Mouse (Mus musculus) limb, embryonic 13.5 days (tissue): Measurements from ENCODE around the gene Pip4k2b. TPM values are rescaled to one million over a fixed set of nuclear protein-coding genes. Genes with fewer than 3 reads are reported as not detected.
"Not testable (repeated sequence)": the region's sequence is repeated elsewhere in the genome, so short reads cannot be mapped to it uniquely, and the experiment has no call there.

Source experiments
- ATAC-seq: fragments of 200-750 bp; cut with Nextera tagmentation; 2 replicates; pipeline ENCODE4 v1.8.0; 2017; ENCODE audit warnings: low read depth, moderate number of reproducible peaks, moderate TSS enrichment; ENCODE audit not compliant: low FRiP score
- H3K27ac ChIP-seq: fragments of 300-500 bp; sonication (generic); 2 replicates; pipeline ENCODE4 v1.5.1; 2015; ENCODE audit warnings: inconsistent platforms, mild to moderate bottlenecking, moderate library complexity
- H3K27me3 ChIP-seq: fragments of 300-500 bp; sonication (generic); 2 replicates; pipeline ENCODE4 v1.6.1; 2015; ENCODE audit warnings: mild to moderate bottlenecking, inconsistent platforms
- H3K36me3 ChIP-seq: fragments of 300-500 bp; sonication (generic); 2 replicates; pipeline ENCODE4 v1.6.1; 2015; ENCODE audit warnings: inconsistent platforms, mild to moderate bottlenecking, moderate library complexity
- H3K4me1 ChIP-seq: fragments of 300-500 bp; sonication (generic); 2 replicates; pipeline ENCODE4 v1.6.1; 2015; ENCODE audit warnings: inconsistent platforms
- H3K4me2 ChIP-seq: fragments of 300-500 bp; sonication (generic); replicated peaks from 2 replicates; pipeline ENCODE4 v1.6.1; 2015; ENCODE audit warnings: inconsistent platforms, mild to moderate bottlenecking, moderate library complexity
- H3K4me3 ChIP-seq: fragments of 300-500 bp; sonication (generic); 2 replicates; pipeline ENCODE4 v1.5.1; 2015; ENCODE audit warnings: moderate library complexity, mild to moderate bottlenecking, inconsistent platforms
- H3K9ac ChIP-seq: fragments of 300-500 bp; sonication (generic); 2 replicates; pipeline ENCODE4 v1.6.1; 2015; ENCODE audit warnings: mild to moderate bottlenecking, inconsistent platforms
- H3K9me3 ChIP-seq: fragments of 300-500 bp; sonication (generic); 2 replicates; pipeline ENCODE4 v1.6.1; 2016; ENCODE audit warnings: inconsistent platforms
- WGBS: fragments of 180-500 bp; shearing (Covaris S2); methylation state at CpG from one replicate; pipeline ENCODE4 v1.1.7; 2015; 5-methylcytosine and 5-hydroxymethylcytosine counted together
- polyA plus RNA-seq: library from polyadenylated mRNA; unstranded; fragments of >200 nt; fragmentation: Nextera tagmentation; extraction: Ambion mirVana; gene quantifications from 2 replicates; pipeline ENCODE4 v1.2.1, GENCODE M21; 2015

Pip4k2b gene
- polyA plus RNA-seq, 1 experiment from 2014 or later, result 2.8 TPM

DNA sequence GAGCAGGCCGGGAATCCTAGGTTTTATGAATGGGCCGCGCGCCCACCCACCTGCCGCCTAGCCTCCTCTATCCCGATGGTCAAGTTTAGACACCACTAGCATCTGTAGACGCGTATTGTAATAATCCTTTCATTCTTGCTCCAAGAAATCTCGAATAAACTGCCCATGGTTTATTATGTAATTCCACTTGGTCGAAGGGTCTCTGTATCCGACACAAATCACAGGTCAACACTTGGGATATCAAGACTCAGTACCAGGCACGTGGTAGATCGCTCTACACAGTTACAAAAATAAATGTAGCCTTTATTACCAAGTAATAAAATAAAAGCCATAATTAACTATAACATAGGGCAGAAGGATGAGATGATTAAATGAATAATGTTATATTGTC, 822 bp upstream of the Pip4k2b start:
- H3K4me3 ChIP-seq, result peak overlapping the region; percentile 81
- H3K27me3 ChIP-seq, result no peaks in the 10 kb centered on the region
- no peak overlapping the region for H3K27ac ChIP-seq
- peak overlapping the region; percentile 56 for H3K4me2 ChIP-seq
- 10% methylated on average over 13 of the region's 13 CpGs for WGBS
- H3K9me3 ChIP-seq, result no peaks in the 10 kb centered on the region
- no peak overlapping the region for H3K9ac ChIP-seq
- peaks cover 18% of the 10 kb centered on the region for H3K4me1 ChIP-seq
- ATAC-seq, result no peak
- peaks cover 46% of the 10 kb centered on the region for H3K36me3 ChIP-seq

DNA sequence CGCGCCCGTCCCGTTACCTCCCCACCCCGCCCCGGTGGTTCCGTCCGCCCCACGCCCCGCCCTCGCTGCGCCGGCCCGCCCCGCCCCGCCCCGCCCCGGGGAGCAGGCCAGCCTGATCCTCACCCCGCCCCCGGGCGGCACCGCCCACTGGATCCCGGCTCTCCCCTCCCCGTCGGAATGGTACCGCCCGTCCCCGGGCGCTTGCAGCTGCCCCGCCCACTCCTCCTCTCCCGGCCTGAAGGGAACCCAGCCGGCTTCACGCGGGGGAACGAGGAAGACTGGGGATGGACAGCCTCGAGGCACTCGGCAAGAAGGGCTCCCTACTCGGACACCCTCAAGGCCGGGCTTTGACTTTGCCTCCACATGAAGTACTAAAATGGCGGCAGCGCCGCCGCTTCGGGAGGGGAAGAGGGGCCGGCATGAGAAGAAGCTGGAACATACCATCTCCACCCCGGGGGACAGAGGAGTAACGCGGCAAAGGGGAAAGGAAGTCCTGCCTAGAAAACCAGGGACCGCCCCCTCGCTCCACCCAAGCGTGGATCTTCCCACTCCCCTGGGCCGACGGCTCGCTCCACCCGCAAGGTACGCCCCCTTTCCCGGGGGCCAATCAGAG, 320 bp upstream of the Pip4k2b start:
- Histone ChIP-seq H3K36me3 (peaks cover 41% of the 10 kb centered on the region), H3K4me2 (peak overlapping the region; percentile 88), H3K4me1 (peaks cover 18% of the 10 kb centered on the region), H3K4me3 (peak overlapping the region; percentile 81), H3K9me3 (no peaks in the 10 kb centered on the region), H3K27ac (peak overlapping the region; percentile 92), H3K27me3 (no peaks in the 10 kb centered on the region), H3K9ac (peak overlapping the region; percentile 86)
- ATAC-seq, result peak; percentile 96
- under 1% methylated on average over 31 of the region's 57 CpGs for WGBS

DNA sequence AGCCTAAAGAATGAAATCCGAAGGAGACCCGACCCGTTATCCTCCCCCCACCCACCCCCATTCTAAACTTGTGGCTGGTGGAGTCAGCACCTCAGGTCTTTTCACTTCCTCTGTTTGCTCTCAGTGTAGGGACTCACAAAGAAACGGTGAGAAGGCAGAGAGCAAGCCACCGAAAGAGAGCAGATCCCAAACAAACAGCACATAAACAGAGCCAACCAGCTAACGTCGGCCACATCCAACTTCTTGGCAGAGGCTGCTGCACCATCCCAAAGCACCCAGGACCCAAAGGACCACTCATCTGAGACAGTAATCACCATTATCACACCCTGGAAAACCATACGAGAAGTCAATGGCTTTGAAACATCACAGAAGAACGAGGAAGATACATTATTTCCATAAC, 1.1 kb downstream of the Pip4k2b start:
- Histone ChIP-seq H3K4me2 (peak overlapping the region; percentile 88), H3K9ac (peak overlapping the region; percentile 86), H3K27ac (peak overlapping the region; percentile 81; the same call in 1 of the 2 replicates), H3K27me3 (no peaks in the 10 kb centered on the region), H3K4me1 (peaks cover 18% of the 10 kb centered on the region), H3K9me3 (peaks cover 3% of the 10 kb centered on the region; the same call in 1 of the 2 replicates), H3K36me3 (peaks cover 28% of the 10 kb centered on the region), H3K4me3 (peak overlapping the region; percentile 81)
- 38% methylated on average over 9 of the region's 9 CpGs for WGBS
- no peak for ATAC-seq

DNA sequence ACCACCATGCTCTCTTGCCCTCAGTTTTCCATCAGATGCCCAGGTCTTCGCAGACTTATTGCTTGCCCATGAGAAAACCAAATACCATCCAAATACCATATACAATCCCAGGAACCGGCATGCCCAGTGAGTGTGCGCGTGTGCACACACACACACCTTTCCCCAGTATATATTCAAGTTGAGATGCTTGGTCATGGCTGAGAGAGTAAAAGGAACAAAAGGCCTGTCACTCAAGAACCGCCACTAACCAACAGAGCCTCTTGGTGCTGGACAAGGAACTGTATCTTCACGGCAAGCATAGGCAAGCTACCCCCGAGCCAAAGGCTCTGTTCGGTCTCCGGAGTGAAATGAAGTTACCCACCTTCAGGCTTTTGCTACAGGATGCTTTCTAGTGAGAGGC, 1.9 kb downstream of the Pip4k2b start:
- peaks cover 19% of the 10 kb centered on the region for H3K36me3 ChIP-seq
- H3K9ac ChIP-seq, result peak overlapping the region; percentile 86
- H3K4me2 ChIP-seq, result peak overlapping the region; percentile 88
- H3K27ac ChIP-seq, result no peak overlapping the region
- ATAC-seq, result no peak
- no peaks in the 10 kb centered on the region for H3K27me3 ChIP-seq
- peaks cover 23% of the 10 kb centered on the region for H3K4me1 ChIP-seq
- H3K4me3 ChIP-seq, result peak overlapping the region; percentile 81
- peaks cover 3% of the 10 kb centered on the region; the same call in 1 of the 2 replicates for H3K9me3 ChIP-seq
- 91% methylated on average over 9 of the region's 9 CpGs for WGBS

DNA sequence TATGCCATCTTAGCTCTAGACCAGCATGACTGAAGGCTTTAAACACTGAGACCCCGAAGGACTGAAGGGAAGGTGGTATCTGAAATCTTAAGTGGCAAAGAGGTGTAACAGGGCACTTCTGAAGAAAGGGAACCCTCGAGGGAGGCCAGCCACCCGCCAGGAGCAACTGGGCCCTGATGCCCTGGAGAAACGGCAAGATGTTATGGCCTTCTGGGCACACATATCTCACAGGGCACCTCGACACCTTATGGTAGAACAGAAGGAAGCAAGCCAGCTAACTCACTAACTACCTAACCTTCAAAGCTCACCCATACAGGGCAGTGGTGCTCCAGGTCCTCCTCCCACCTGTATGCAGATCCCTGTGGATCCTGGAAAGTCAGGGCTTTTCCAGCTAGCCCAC, 2.3 kb downstream of the Pip4k2b start:
- H3K4me2 ChIP-seq, result peak overlapping the region; percentile 88; the same call in 1 of the 2 replicates
- peaks cover 15% of the 10 kb centered on the region for H3K36me3 ChIP-seq
- H3K4me3 ChIP-seq, result no peak overlapping the region; the same call in 1 of the 2 replicates
- no peak for ATAC-seq
- peaks cover 27% of the 10 kb centered on the region for H3K4me1 ChIP-seq
- H3K9me3 ChIP-seq, result peaks cover 3% of the 10 kb centered on the region; the same call in 1 of the 2 replicates
- no peak overlapping the region for H3K27ac ChIP-seq
- 94% methylated on average over 5 of the region's 5 CpGs for WGBS
- no peaks in the 10 kb centered on the region for H3K27me3 ChIP-seq
- H3K9ac ChIP-seq, result no peak overlapping the region

DNA sequence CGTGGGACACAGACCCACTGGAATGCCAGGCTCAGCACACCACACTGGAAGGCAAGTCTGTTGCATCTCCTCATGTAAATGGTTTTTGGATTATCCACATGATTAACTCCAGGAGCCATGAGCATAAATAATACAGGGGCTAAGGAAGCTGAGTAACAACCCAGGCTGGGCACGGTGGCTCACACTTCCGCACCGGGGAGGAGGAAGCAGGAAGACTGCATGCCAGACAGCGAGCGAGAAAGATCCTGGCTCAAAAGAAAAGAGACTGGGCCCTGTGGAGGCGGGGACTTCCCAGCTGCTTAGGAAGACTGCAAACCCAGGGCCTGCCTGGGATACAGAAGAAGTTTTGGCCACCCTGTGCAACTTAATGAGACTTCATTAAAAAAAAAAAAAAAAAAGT, 4.3 kb downstream of the Pip4k2b start:
- 52% methylated on average over 7 of the region's 7 CpGs for WGBS
- H3K27me3 ChIP-seq, result no peaks in the 10 kb centered on the region

DNA sequence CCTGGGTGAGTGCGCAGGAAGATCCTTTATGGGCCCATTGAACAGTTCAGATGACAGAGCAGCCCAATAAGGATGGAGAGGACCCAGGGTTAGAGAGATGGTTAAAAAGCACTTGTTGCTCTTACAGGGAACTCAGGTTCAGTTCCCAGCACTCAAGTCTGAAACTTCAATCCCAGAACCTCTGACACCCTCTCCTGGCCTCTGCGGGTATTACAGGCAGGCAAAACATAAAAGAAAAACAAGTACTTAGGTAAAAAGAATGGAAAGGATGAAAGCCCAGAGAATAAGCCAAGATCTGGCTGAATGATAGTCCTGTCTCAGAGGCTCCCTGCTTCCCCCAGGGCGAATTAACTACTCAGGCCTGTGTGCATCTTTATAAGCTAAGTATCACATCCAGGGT, 5.3 kb downstream of the Pip4k2b start:
- Histone ChIP-seq H3K4me1 (peaks cover 29% of the 10 kb centered on the region), H3K27ac (no peak overlapping the region), H3K4me2 (no peak overlapping the region), H3K9me3 (peaks cover 3% of the 10 kb centered on the region; the same call in 1 of the 2 replicates), H3K27me3 (no peaks in the 10 kb centered on the region), H3K9ac (no peak overlapping the region), H3K36me3 (peaks cover 5% of the 10 kb centered on the region; the same call in 1 of the 2 replicates), H3K4me3 (no peak overlapping the region)
- 91% methylated on average over 3 of the region's 3 CpGs for WGBS
- ATAC-seq, result no peak

More for the DNA sequence above, 4.3 kb downstream of the Pip4k2b start:
- Histone ChIP-seq H3K4me3 (no peak overlapping the region), H3K4me1 (peaks cover 27% of the 10 kb centered on the region), H3K9me3 (peaks cover 3% of the 10 kb centered on the region; the same call in 1 of the 2 replicates), H3K36me3 (peaks cover 5% of the 10 kb centered on the region; the same call in 1 of the 2 replicates), H3K4me2 (no peak overlapping the region), H3K9ac (peak overlapping the region; percentile 19; the same call in 1 of the 2 replicates), H3K27ac (no peak overlapping the region; the same call in 1 of the 2 replicates)
- ATAC-seq, result no peak

DNA sequence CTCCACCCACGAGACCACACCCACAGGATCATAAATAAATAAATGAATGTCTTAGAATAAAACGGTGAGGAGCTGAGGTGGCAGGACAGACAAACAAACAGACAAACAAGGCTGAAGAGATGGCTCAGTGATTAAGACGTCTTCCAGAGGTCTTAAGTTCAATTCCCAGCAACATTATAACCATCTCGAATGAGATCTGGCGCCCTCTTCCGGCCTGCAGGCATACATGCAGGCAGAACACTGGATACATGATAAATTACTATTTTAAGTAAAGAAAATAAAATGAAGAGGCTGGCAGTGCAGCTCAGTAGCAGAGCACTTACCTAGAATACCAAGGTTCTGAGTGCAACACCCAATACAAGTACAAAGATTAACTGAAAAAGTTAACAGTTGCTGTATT, 5.8 kb downstream of the Pip4k2b start:
- Histone ChIP-seq H3K4me2 (no peak overlapping the region), H3K4me3 (no peak overlapping the region), H3K27ac (no peak overlapping the region), H3K9ac (no peak overlapping the region), H3K36me3 (peaks cover 5% of the 10 kb centered on the region; the same call in 1 of the 2 replicates), H3K9me3 (peaks cover 3% of the 10 kb centered on the region; the same call in 1 of the 2 replicates), H3K27me3 (no peaks in the 10 kb centered on the region), H3K4me1 (peaks cover 31% of the 10 kb centered on the region)
- no peak for ATAC-seq
- 66% methylated on average over 6 of the region's 6 CpGs for WGBS

DNA sequence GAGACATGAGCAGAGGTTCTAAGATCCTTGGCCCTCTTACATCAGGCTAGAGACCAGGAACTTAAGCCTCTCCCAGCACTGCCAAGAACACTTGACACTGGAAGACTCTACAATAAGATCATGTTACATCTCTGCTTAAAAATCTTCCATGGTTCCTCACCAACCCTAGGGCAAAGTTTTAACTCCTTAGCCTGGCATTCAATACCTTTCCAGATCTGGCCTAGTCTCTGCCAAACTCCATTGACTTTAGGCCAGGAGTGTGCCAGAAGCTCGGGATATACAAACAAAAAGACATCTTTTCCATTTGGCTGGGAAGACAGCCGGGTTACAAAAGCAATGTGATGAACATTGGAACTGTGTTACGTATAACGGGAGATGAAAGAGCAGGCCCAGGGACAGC, 6.9 kb downstream of the Pip4k2b start:
- peaks cover 3% of the 10 kb centered on the region; the same call in 1 of the 2 replicates for H3K9me3 ChIP-seq
- no peak overlapping the region for H3K27ac ChIP-seq
- no peak for ATAC-seq
- 0 out of 2 replicates have a peak overlapping the region, but pooled peaks have one; percentile 4 for H3K9ac ChIP-seq
- no peak overlapping the region for H3K4me2 ChIP-seq
- H3K4me1 ChIP-seq, result peaks cover 24% of the 10 kb centered on the region
- no peak overlapping the region for H3K4me3 ChIP-seq
- H3K36me3 ChIP-seq, result peaks cover 9% of the 10 kb centered on the region
- H3K27me3 ChIP-seq, result no peaks in the 10 kb centered on the region
- 78% methylated on average over 4 of the region's 4 CpGs for WGBS

DNA sequence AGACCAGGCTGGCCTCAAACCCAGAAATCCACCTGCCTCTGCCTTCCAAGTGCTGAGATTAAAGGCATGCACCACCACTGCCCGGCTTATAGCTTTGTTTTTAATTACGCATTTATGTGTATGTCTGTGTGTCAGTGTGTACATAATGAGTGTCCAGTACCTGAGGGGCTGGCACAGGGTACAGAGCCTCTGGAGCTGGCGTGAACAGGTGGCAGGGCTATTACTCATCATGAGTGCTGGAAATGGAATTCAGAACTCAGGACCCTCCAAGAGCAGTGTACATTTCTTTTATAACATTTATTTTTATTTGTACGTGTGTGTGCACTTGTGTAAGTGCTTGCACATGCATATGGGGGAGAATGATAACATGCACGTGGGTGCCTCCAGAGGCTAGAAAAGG, 7.9 kb downstream of the Pip4k2b start:
- H3K9ac ChIP-seq, result no peak overlapping the region
- H3K27me3 ChIP-seq, result no peaks in the 10 kb centered on the region
- peaks cover 3% of the 10 kb centered on the region; the same call in 1 of the 2 replicates for H3K9me3 ChIP-seq
- H3K4me1 ChIP-seq, result peaks cover 19% of the 10 kb centered on the region
- H3K27ac ChIP-seq, result no peak overlapping the region
- H3K4me3 ChIP-seq, result no peak overlapping the region
- no peak overlapping the region for H3K4me2 ChIP-seq
- ATAC-seq, result no peak
- 88% methylated on average over 5 of the region's 5 CpGs for WGBS
- peaks cover 18% of the 10 kb centered on the region for H3K36me3 ChIP-seq

DNA sequence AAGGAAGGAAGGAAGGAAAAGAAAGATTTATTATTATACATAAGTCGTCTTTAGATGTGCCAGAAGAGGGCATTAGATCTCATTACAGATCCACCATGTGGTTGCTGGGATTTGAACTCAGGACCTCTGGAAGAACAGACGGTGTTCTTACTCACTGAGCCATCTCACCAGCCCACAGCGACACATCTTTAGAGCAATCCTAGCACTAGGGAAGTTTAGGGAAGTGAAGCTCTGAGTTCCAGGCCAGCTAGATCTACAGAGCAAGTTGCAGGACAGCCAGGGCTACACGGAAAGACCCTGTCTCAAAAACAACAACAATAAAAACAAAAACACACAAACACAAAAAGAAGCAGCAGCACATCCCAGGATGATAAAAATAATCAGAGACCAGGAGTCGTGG, 9.7 kb downstream of the Pip4k2b start:
- 88% methylated on average over 5 of the region's 5 CpGs for WGBS
- not testable (repeated sequence) for H3K9ac ChIP-seq, H3K4me2 ChIP-seq, H3K27ac ChIP-seq, ATAC-seq, H3K4me3 ChIP-seq, H3K9me3 ChIP-seq, H3K27me3 ChIP-seq
- H3K4me1 ChIP-seq, result peaks cover 19% of the 10 kb centered on the region
- H3K36me3 ChIP-seq, result peaks cover 34% of the 10 kb centered on the region

DNA sequence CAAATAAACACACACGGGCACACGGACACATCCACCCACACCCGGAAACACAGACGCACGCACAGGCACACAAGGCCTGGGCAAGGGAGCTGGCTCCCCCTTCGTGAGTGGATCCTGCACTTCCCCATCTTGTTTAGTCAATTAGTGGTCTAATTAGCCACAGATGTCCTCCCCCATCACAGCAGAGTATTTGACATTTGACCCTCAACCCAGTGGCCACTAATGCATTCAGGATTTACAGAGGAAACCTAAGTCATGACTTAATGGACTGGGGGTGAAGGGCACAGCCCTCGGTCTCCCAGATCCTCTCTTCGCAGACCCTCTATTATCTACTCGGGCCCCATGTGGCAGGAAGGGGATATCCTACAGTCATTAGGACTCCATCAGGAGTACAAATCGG, 10.8 kb downstream of the Pip4k2b start:
- Histone ChIP-seq H3K4me3 (no peak overlapping the region), H3K9ac (peak overlapping the region; percentile 19; the same call in 1 of the 2 replicates), H3K4me2 (no peak overlapping the region), H3K36me3 (peaks cover 45% of the 10 kb centered on the region), H3K27ac (no peak overlapping the region; the same call in 1 of the 2 replicates), H3K9me3 (no peaks in the 10 kb centered on the region), H3K4me1 (peaks cover 19% of the 10 kb centered on the region), H3K27me3 (no peaks in the 10 kb centered on the region)
- ATAC-seq, result no peak
- WGBS, result 17% methylated on average over 10 of the region's 10 CpGs
